13 mouse cellular contexts compared by ENCODE assay signal in the genomic region with DNA sequence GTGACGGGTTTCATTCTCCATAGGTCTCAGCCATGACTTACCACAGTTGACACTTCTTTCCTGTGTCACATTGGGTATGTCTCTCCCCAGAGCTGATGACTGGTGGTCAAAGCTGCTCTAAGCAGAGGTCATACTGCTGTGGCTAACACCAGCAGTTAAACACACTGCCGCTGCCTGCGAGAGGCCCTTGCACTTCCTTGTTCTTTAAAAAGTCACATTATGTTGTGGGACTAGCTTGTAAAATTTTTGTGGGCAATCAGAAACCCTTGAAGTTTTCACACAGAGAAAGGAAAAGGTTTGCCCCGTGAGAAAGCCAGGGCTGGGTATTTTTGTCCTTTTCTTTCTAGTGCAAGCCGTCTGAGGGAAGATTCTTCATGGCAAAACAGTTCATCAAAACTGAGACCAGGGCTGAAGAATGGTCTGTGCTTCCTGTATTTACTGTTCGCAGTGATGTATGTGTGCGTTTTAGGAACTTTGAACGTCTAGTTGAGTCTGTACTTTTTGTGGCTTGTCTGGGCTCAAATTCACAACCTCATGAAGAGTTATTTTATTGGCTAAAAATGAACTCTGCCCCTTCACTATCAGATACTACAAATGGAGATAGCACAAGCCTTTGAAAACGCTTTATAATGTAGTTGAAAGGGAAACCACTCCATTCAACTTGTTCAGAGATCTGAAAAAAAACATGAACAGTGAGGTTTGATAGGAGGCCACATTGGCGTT.
DNase-seq lines count a peak whose midpoint lies in the region; ATAC-seq and TF ChIP-seq lines count a peak whose summit lies in the region.
"Had no signal": no experiment of that assay in that cellular context is flagged by ENCODE, and none has a peak within 500 bp of the region (broad histone marks: within the 10 kb centered on the region; RNA-seq: fewer than 3 reads in every experiment).

No protein-coding gene starts in this region.

- 46% methylated on average over 10 of the region's 10 CpGs for WGBS in liver, embryonic 11.5 days
- WGBS in liver, postnatal 0 days (ENCODE audit: insufficient replicate concordance) = 25% methylated on average over 10 of the region's 10 CpGs
- WGBS in stomach, embryonic 14.5 days = 46% methylated on average over 10 of the region's 10 CpGs
- WGBS in forebrain, postnatal 0 days = 81% methylated on average over 10 of the region's 10 CpGs

- no peak for TF ChIP-seq EP300 in liver, postnatal 0 days (IDR thresholded peaks at IDR 0.05; ENCODE audit: low read depth)

- DNase-seq in liver = peak; percentile 15
- DNase-seq in liver, embryonic 11.5 days (ENCODE audit: low spot score) = no peak
- no peak for DNase-seq in liver, postnatal 0 days
- no peak for DNase-seq in forebrain, postnatal 0 days
- DNase-seq in urinary bladder, adult 2 months (ENCODE audit: low spot score) = no peak
- no peak for DNase-seq in left cerebral cortex, adult 18-20 months (ENCODE audit: low spot score in 2 of 2)

- no peak for TF ChIP-seq CTCF in liver, postnatal 0 days (IDR thresholded peaks at IDR 0.05; ENCODE audit: low read depth)
- TF ChIP-seq CTCF in forebrain, postnatal 0 days (IDR thresholded peaks at IDR 0.05; ENCODE audit: low read depth) = no peak

- no peaks in the 10 kb centered on the region for H3K4me1 ChIP-seq in liver, embryonic 11.5 days (replicated peaks; ENCODE audit: control insufficient read depth, insufficient read depth, low read length)
- H3K4me1 ChIP-seq in liver, postnatal 0 days (ENCODE audit: insufficient read depth) = peaks cover 9% of the 10 kb centered on the region; the same call in 1 of the 2 replicates
- H3K4me1 ChIP-seq in stomach, embryonic 14.5 days (ENCODE audit: control insufficient read depth, insufficient read depth, low read length) = peaks cover 3% of the 10 kb centered on the region; the same call in 1 of the 2 replicates
- H3K4me1 ChIP-seq in forebrain, postnatal 0 days (ENCODE audit: insufficient read depth) = no peaks in the 10 kb centered on the region
- H3K4me1 ChIP-seq: embryonic facial prominence, embryonic 12.5 days; liver, embryonic 15.5 days had no signal

- no peak overlapping the region for H3K27ac ChIP-seq in liver, embryonic 11.5 days (ENCODE audit: low read depth, low read length)
- peak overlapping the region; percentile 49; the same call in 1 of the 2 replicates for H3K27ac ChIP-seq in liver, postnatal 0 days (ENCODE audit: low read depth)
- H3K27ac ChIP-seq in stomach, embryonic 14.5 days (ENCODE audit: low read length) = 0 out of 2 replicates have a peak overlapping the region, but pooled peaks have one; percentile 27
- H3K27ac ChIP-seq in forebrain, postnatal 0 days (ENCODE audit: low read depth, low read length) = no peak overlapping the region
- H3K27ac ChIP-seq: embryonic facial prominence, embryonic 12.5 days; hindbrain, postnatal 0 days; layer of hippocampus, adult 2 months; liver, embryonic 15.5 days had no signal

- H3K27me3 ChIP-seq in liver, embryonic 11.5 days (replicated peaks; ENCODE audit: control insufficient read depth, insufficient read depth, low read length) = no peaks in the 10 kb centered on the region
- H3K27me3 ChIP-seq in liver, postnatal 0 days (ENCODE audit: insufficient read depth, low read length) = no peaks in the 10 kb centered on the region
- H3K27me3 ChIP-seq in stomach, embryonic 14.5 days (ENCODE audit: control insufficient read depth, insufficient read depth, low read length) = no peaks in the 10 kb centered on the region
- no peaks in the 10 kb centered on the region for H3K27me3 ChIP-seq in forebrain, postnatal 0 days (ENCODE audit: insufficient read depth, low read length)
- H3K27me3 ChIP-seq: embryonic facial prominence, embryonic 12.5 days; liver, embryonic 15.5 days had no signal

- H3K4me2 ChIP-seq in liver, embryonic 11.5 days = no peak overlapping the region
- no peak overlapping the region for H3K4me2 ChIP-seq in liver, postnatal 0 days (ENCODE audit: low read depth, low read length)
- no peak overlapping the region for H3K4me2 ChIP-seq in stomach, embryonic 14.5 days (replicated peaks; ENCODE audit: low read depth, low read length)
- no peak overlapping the region for H3K4me2 ChIP-seq in forebrain, postnatal 0 days (ENCODE audit: low read depth)
- H3K4me2 ChIP-seq: embryonic facial prominence, embryonic 12.5 days; heart, embryonic 11.5 days; liver, embryonic 15.5 days had no signal

- H3K9ac ChIP-seq in liver, embryonic 11.5 days (ENCODE audit: low read depth, low read length) = no peak overlapping the region
- no peak overlapping the region for H3K9ac ChIP-seq in liver, postnatal 0 days (replicated peaks)
- H3K9ac ChIP-seq in stomach, embryonic 14.5 days (replicated peaks; ENCODE audit: low read depth, low read length) = no peak overlapping the region
- H3K9ac ChIP-seq in forebrain, postnatal 0 days = no peak overlapping the region
- H3K9ac ChIP-seq: embryonic facial prominence, embryonic 12.5 days; liver, embryonic 15.5 days had no signal

- no peak for ATAC-seq in liver, embryonic 11.5 days (replicated peaks; ENCODE audit: low FRiP score)
- peak; percentile 45 for ATAC-seq in activated CD4-positive, CD25-positive, alpha-beta regulatory T cell, adult 4 months
- ATAC-seq in liver, postnatal 0 days = no peak
- 0 out of 2 replicates have a peak, but pooled peaks have one; percentile 23 for ATAC-seq in stomach, embryonic 14.5 days (ENCODE audit: insufficient number of reproducible peaks, insufficient read depth, low FRiP score, low read depth)
- no peak for ATAC-seq in forebrain, postnatal 0 days
- ATAC-seq: hindbrain, postnatal 0 days had no signal

- no peaks in the 10 kb centered on the region for H3K36me3 ChIP-seq in liver, embryonic 11.5 days (ENCODE audit: control insufficient read depth, insufficient read depth, low read length)
- no peaks in the 10 kb centered on the region for H3K36me3 ChIP-seq in liver, postnatal 0 days (replicated peaks; ENCODE audit: insufficient read depth, low read length)
- no peaks in the 10 kb centered on the region for H3K36me3 ChIP-seq in stomach, embryonic 14.5 days (ENCODE audit: control insufficient read depth, insufficient read depth, low read length)
- H3K36me3 ChIP-seq in forebrain, postnatal 0 days (ENCODE audit: insufficient read depth) = no peaks in the 10 kb centered on the region
- H3K36me3 ChIP-seq: embryonic facial prominence, embryonic 12.5 days; liver, embryonic 15.5 days had no signal

- H3K4me3 ChIP-seq in liver, embryonic 11.5 days (ENCODE audit: low read depth, low read length) = no peak overlapping the region
- H3K4me3 ChIP-seq in liver, postnatal 0 days (ENCODE audit: low read depth, low read length) = no peak overlapping the region
- no peak overlapping the region for H3K4me3 ChIP-seq in stomach, embryonic 14.5 days (ENCODE audit: low read depth, low read length)
- no peak overlapping the region for H3K4me3 ChIP-seq in forebrain, postnatal 0 days (ENCODE audit: low read depth, low read length)
- H3K4me3 ChIP-seq: embryonic facial prominence, embryonic 12.5 days; layer of hippocampus, adult 2 months; liver, embryonic 15.5 days had no signal

- no peaks in the 10 kb centered on the region for H3K9me3 ChIP-seq in liver, embryonic 11.5 days (ENCODE audit: control insufficient read depth, low read length)
- no peaks in the 10 kb centered on the region for H3K9me3 ChIP-seq in liver, postnatal 0 days (ENCODE audit: low read length)
- no peaks in the 10 kb centered on the region for H3K9me3 ChIP-seq in stomach, embryonic 14.5 days (ENCODE audit: control insufficient read depth, low read depth, low read length)
- H3K9me3 ChIP-seq in forebrain, postnatal 0 days (ENCODE audit: low read length) = no peaks in the 10 kb centered on the region
- H3K9me3 ChIP-seq: embryonic facial prominence, embryonic 12.5 days; liver, embryonic 15.5 days had no signal

Comparison
In these comparisons a context has a peak if more than half of its experiments do, and no peak if none do; other contexts are left out.
1. H3K27ac ChIP-seq: peak in liver, postnatal 0 days (single experiment) and stomach, embryonic 14.5 days (single experiment); none in liver, embryonic 11.5 days (single experiment) and forebrain, postnatal 0 days (single experiment).
2. ATAC-seq: peak in activated CD4-positive, CD25-positive, alpha-beta regulatory T cell, adult 4 months (single experiment) and stomach, embryonic 14.5 days (single experiment); none in liver, embryonic 11.5 days (single experiment), liver, postnatal 0 days (single experiment) and forebrain, postnatal 0 days (single experiment).